Mouse (Mus musculus) small intestine, adult 2 months (tissue): ENCODE results near the gene Mcoln2. TPM values are rescaled to one million over a fixed set of nuclear protein-coding genes. Genes with fewer than 3 reads are reported as not detected.

Experiments used
- H3K27ac ChIP-seq: fragments of 200-500 bp; 2 replicates; pipeline ENCODE4 v1.5.1; 2012; ENCODE audit warnings: low read depth, low read length, control low read depth, inconsistent platforms; ENCODE audit not compliant: insufficient read depth
- H3K27me3 ChIP-seq: fragments of 200-500 bp; 2 replicates; pipeline ENCODE4 v1.6.1; 2012; ENCODE audit warnings: mild to moderate bottlenecking, moderate library complexity, low read length, inconsistent platforms; ENCODE audit not compliant: control insufficient read depth, insufficient read depth
- H3K36me3 ChIP-seq: fragments of 200-500 bp; 2 replicates; pipeline ENCODE4 v1.6.1; 2012; ENCODE audit warnings: mild to moderate bottlenecking, low read length, control low read depth, inconsistent platforms; ENCODE audit not compliant: control insufficient read depth, insufficient read depth
- H3K4me1 ChIP-seq: fragments of 200-500 bp; 2 replicates; pipeline ENCODE4 v1.6.1; 2012; ENCODE audit warnings: low read length, inconsistent platforms, mixed read lengths; ENCODE audit not compliant: control insufficient read depth, insufficient read depth, insufficient read length
- H3K4me3 ChIP-seq: fragments of 200-500 bp; 2 replicates; pipeline ENCODE4 v1.5.1; 2012; ENCODE audit warnings: low read depth, mild to moderate bottlenecking, control low read depth, inconsistent platforms, low read length, moderate library complexity
- CTCF ChIP-seq: fragments of 200-500 bp; IDR thresholded peaks from 2 replicates; pipeline ENCODE4 v1.5.1; 2012; ENCODE audit warnings: low read depth, mild to moderate bottlenecking, control low read depth, inconsistent platforms, low read length, moderate library complexity, mixed read lengths; ENCODE audit not compliant: insufficient replicate concordance, insufficient read length; ENCODE audit errors: extremely low read depth
- POLR2A ChIP-seq: fragments of 200-500 bp; IDR thresholded peaks from 2 replicates; pipeline ENCODE4 v1.6.1; 2012; ENCODE audit warnings: low read depth, mild to moderate bottlenecking, control low read depth, inconsistent platforms, low read length, moderate library complexity
- WGBS: fragments of 180-500 bp; shearing (Covaris S2); methylation state at CpG from one replicate; pipeline ENCODE4 v1.1.7; 2018; 5-methylcytosine and 5-hydroxymethylcytosine counted together
- polyA plus RNA-seq: library from polyadenylated mRNA; depleted of rRNA; stranded (reverse); fragments of >200 nt; gene quantifications from 2 replicates; pipeline ENCODE4 v1.2.3, GENCODE M21; 2012

Mcoln2 gene
- polyA plus RNA-seq, 1 experiment, result 5.1 TPM

GRCm38 (mm10) chr3:146146131-146146530 is 3.5 kb upstream of the Mcoln2 start:
- H3K36me3 ChIP-seq, result no peaks in the 10 kb centered on the region
- H3K27ac ChIP-seq, result no peak overlapping the region
- H3K4me1 ChIP-seq, result peaks cover 1% of the 10 kb centered on the region; the same call in 1 of the 2 replicates
- WGBS, result 50% methylated on average over 5 of the region's 5 CpGs
- no peaks in the 10 kb centered on the region for H3K27me3 ChIP-seq
- no peak for TF ChIP-seq CTCF
- no peak for TF ChIP-seq POLR2A
- no peak overlapping the region for H3K4me3 ChIP-seq

- peak overlapping the region; percentile 82 for H3K27ac ChIP-seq
- TF ChIP-seq POLR2A, result peak; percentile 48
- no peak for TF ChIP-seq CTCF
- under 1% methylated on average over 26 of the region's 26 CpGs for WGBS
Observed at GRCm38 (mm10) chr3:146150058-146150400, 396 bp downstream of the Mcoln2 start.

GRCm38 (mm10) chr3:146150560-146150959 is 927 bp downstream of the Mcoln2 start:
- H3K4me3 ChIP-seq, result peak overlapping the region; percentile 78
- TF ChIP-seq CTCF, result no peak
- peak; percentile 62; the same call in 1 of the 2 replicates for TF ChIP-seq POLR2A
- 7% methylated on average over 11 of the region's 11 CpGs for WGBS

More at GRCm38 (mm10) chr3:146150058-146150400, 396 bp downstream of the Mcoln2 start:
- Histone ChIP-seq H3K4me1 (peaks cover 6% of the 10 kb centered on the region; the same call in 1 of the 2 replicates), H3K4me3 (peak overlapping the region; percentile 78), H3K36me3 (no peaks in the 10 kb centered on the region), H3K27me3 (no peaks in the 10 kb centered on the region)

GRCm38 (mm10) chr3:146151328-146151727 is 1.7 kb downstream of the Mcoln2 start:
- WGBS, result 92% methylated on average over 10 of the region's 10 CpGs
- H3K4me3 ChIP-seq, result no peak overlapping the region

More at GRCm38 (mm10) chr3:146150560-146150959, 927 bp downstream of the Mcoln2 start:
- H3K27me3 ChIP-seq, result no peaks in the 10 kb centered on the region
- H3K4me1 ChIP-seq, result peaks cover 6% of the 10 kb centered on the region; the same call in 1 of the 2 replicates
- H3K27ac ChIP-seq, result peak overlapping the region; percentile 82
- H3K36me3 ChIP-seq, result no peaks in the 10 kb centered on the region

GRCm38 (mm10) chr3:146151755-146152154 is 2.1 kb downstream of the Mcoln2 start:
- Histone ChIP-seq H3K4me1 (peaks cover 16% of the 10 kb centered on the region; the same call in 1 of the 2 replicates), H3K4me3 (no peak overlapping the region), H3K27ac (no peak overlapping the region), H3K27me3 (no peaks in the 10 kb centered on the region), H3K36me3 (no peaks in the 10 kb centered on the region)
- no peak for TF ChIP-seq CTCF
- TF ChIP-seq POLR2A, result no peak
- WGBS, result 85% methylated on average over 8 of the region's 8 CpGs

More at GRCm38 (mm10) chr3:146151328-146151727, 1.7 kb downstream of the Mcoln2 start:
- Histone ChIP-seq H3K4me1 (peaks cover 13% of the 10 kb centered on the region; the same call in 1 of the 2 replicates), H3K27ac (no peak overlapping the region), H3K27me3 (no peaks in the 10 kb centered on the region), H3K36me3 (no peaks in the 10 kb centered on the region)
- TF ChIP-seq CTCF (no peak), POLR2A (no peak)

- Histone ChIP-seq H3K4me3 (no peak overlapping the region), H3K27ac (no peak overlapping the region), H3K36me3 (no peaks in the 10 kb centered on the region), H3K27me3 (no peaks in the 10 kb centered on the region), H3K4me1 (peaks cover 20% of the 10 kb centered on the region; the same call in 1 of the 2 replicates)
- 82% methylated on average over 8 of the region's 8 CpGs for WGBS
- TF ChIP-seq POLR2A, result no peak
- TF ChIP-seq CTCF, result no peak
Observed at GRCm38 (mm10) chr3:146152348-146152747, 2.7 kb downstream of the Mcoln2 start.

GRCm38 (mm10) chr3:146152913-146153312 is 3.3 kb downstream of the Mcoln2 start:
- WGBS, result 80% methylated on average over 2 of the region's 2 CpGs
- no peaks in the 10 kb centered on the region for H3K27me3 ChIP-seq
- no peak overlapping the region for H3K27ac ChIP-seq
- no peaks in the 10 kb centered on the region for H3K36me3 ChIP-seq
- H3K4me3 ChIP-seq, result no peak overlapping the region
- TF ChIP-seq CTCF, result no peak
- peaks cover 20% of the 10 kb centered on the region; the same call in 1 of the 2 replicates for H3K4me1 ChIP-seq
